Mouse (Mus musculus): ENCODE measurements around the gene Srsf4. TPM values are rescaled to one million over a fixed set of nuclear protein-coding genes. Genes with fewer than 3 reads are reported as not detected.

Gene Srsf4
- polyA plus RNA-seq, 1 experiment from 2014 or later = 117 TPM

DNA sequence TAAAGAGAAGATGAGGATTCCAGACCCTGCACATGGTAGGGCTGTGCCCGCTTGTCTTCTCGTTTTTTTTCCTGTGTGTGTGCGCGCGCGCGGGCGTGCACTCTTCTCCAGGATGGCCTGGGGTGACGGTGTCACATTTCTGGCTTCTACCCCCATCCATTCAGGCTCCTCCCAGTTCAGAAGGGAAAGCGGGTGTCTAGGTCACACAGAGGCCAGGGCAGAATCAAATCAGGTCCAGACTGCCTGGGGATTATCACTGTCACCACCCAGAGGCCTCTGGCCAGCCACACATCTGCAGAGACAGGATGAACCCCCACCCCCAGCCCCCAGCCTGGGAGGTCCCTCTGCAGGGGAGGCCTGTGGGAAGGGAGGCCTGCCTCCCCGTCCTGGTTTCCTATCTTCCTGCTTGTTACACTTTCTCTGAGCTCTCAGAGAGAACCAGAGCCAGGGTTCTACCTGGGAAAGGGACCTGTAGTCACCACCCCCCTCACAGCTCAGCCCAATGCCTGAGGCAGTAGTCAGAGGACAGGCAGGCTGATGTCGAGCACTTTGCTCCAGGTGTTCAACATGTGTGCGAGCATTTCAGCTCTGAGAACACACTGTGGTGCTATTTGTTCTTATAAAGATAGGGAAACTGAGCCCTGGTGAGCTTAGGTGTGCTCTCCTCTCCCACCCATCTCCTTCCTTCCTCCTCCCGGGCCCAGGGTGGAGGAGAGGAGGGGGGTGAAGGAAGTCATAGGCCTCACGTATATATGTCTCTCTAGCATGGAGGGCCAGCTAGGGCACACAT lies 45.5 kb downstream of the Srsf4 start:
- Histone ChIP-seq H3K27me3 (peaks cover 93% of the 10 kb centered on the region), H3K4me3 (no peak overlapping the region), H3K9me3 (no peaks in the 10 kb centered on the region), H3K4me2 (peak overlapping the region; percentile 12; the same call in 1 of the 2 replicates), H3K27ac (no peak overlapping the region), H3K36me3 (no peaks in the 10 kb centered on the region), H3K9ac (no peak overlapping the region), H3K4me1 (peaks cover 60% of the 10 kb centered on the region)
- 12% methylated on average over 15 of the region's 15 CpGs for WGBS
- ATAC-seq (ENCODE audit: borderline replicate concordance, extremely low read depth, low FRiP score, low TSS enrichment) = peak; percentile 25; the same call in 1 of the 2 replicates

DNA sequence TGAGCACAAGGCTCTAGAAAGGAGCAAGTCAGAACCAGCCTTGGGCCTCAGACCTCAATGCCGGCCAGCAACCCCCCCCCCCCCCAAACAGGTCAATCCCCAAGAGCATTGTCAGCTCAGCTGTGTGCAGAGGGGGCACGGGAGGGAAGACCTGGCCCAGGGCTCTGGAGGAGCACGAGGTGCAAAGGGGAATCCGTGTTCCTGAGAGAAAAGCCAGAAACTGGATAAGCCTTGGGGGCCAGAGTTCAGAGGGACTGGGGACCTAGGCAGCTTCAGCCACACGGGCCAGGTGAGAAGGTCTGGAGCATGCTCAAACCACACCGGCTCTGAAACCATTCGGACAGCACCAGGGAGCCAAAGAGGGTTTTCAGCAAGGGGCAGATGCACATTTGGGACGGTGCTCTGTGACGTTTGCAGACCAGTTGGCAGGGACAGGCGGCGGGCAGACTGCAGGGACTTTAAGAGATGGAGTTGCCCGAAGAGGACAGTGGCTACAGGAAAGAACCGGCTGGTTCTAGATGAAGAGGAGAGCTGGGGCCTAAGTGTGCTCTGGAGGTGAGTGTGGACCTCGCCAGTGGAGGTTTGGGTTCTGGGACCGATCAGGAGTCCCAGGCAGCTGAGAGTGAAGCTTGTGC lies 46.2 kb downstream of the Srsf4 start:
- peak overlapping the region; percentile 78 for H3K27ac ChIP-seq
- H3K36me3 ChIP-seq = no peaks in the 10 kb centered on the region; the same call in 1 of the 2 replicates
- no peak for ATAC-seq (ENCODE audit: borderline replicate concordance, extremely low read depth, low FRiP score, low TSS enrichment)
- 19% methylated on average over 15 of the region's 15 CpGs for WGBS
- peaks cover 87% of the 10 kb centered on the region for H3K27me3 ChIP-seq
- H3K4me2 ChIP-seq = peak overlapping the region; percentile 89
- no peaks in the 10 kb centered on the region for H3K9me3 ChIP-seq
- H3K4me1 ChIP-seq = peaks cover 55% of the 10 kb centered on the region
- H3K9ac ChIP-seq = no peak overlapping the region
- H3K4me3 ChIP-seq = peak overlapping the region; percentile 65

GRCm38 (mm10) chr4:131920141-131920594 lies 46.8 kb downstream of the Srsf4 start:
- Histone ChIP-seq H3K4me2 (peak overlapping the region; percentile 89), H3K27me3 (peaks cover 83% of the 10 kb centered on the region), H3K9me3 (no peaks in the 10 kb centered on the region), H3K36me3 (peaks cover 5% of the 10 kb centered on the region), H3K4me1 (peaks cover 50% of the 10 kb centered on the region), H3K27ac (peak overlapping the region; percentile 78), H3K4me3 (peak overlapping the region; percentile 65), H3K9ac (peak overlapping the region; percentile 64)
- under 1% methylated on average over 51 of the region's 51 CpGs for WGBS
- peak; percentile 1; the same call in 1 of the 2 replicates for ATAC-seq (ENCODE audit: borderline replicate concordance, extremely low read depth, low FRiP score, low TSS enrichment)

- H3K9ac ChIP-seq = peak overlapping the region; percentile 64
- peak; percentile 32; the same call in 1 of the 2 replicates for ATAC-seq (ENCODE audit: borderline replicate concordance, extremely low read depth, low FRiP score, low TSS enrichment)
- H3K4me1 ChIP-seq = peaks cover 47% of the 10 kb centered on the region
- peak overlapping the region; percentile 78 for H3K27ac ChIP-seq
- H3K4me2 ChIP-seq = peak overlapping the region; percentile 89
- H3K36me3 ChIP-seq = peaks cover 8% of the 10 kb centered on the region
- H3K4me3 ChIP-seq = peak overlapping the region; percentile 65
- WGBS = under 1% methylated on average over 55 of the region's 76 CpGs
- peaks cover 77% of the 10 kb centered on the region for H3K27me3 ChIP-seq
- H3K9me3 ChIP-seq = no peaks in the 10 kb centered on the region
Observed at GRCm38 (mm10) chr4:131920595-131921351, 47.4 kb downstream of the Srsf4 start.

- Histone ChIP-seq H3K4me3 (peak within 1 kb of the TSS; percentile 65), H3K4me2 (peak within 1 kb of the TSS; percentile 89), H3K27me3 (peaks cover 68% of the 10 kb centered on the region), H3K9ac (peak within 1 kb of the TSS; percentile 64), H3K4me1 (peaks cover 47% of the 10 kb centered on the region), H3K36me3 (peaks cover 11% of the 10 kb centered on the region), H3K27ac (peak within 1 kb of the TSS; percentile 78), H3K9me3 (no peaks in the 10 kb centered on the region)
- 1% methylated on average over 104 of the region's 130 CpGs for WGBS
- ATAC-seq (ENCODE audit: borderline replicate concordance, extremely low read depth, low FRiP score, low TSS enrichment) = no peak
Observed at GRCm38 (mm10) chr4:131921461-131922346, 48.3 kb downstream of the Srsf4 start, which contains the start of gene Tmem200b. Gene Tmem200b (plus strand): TSS chr4:131921771.

DNA sequence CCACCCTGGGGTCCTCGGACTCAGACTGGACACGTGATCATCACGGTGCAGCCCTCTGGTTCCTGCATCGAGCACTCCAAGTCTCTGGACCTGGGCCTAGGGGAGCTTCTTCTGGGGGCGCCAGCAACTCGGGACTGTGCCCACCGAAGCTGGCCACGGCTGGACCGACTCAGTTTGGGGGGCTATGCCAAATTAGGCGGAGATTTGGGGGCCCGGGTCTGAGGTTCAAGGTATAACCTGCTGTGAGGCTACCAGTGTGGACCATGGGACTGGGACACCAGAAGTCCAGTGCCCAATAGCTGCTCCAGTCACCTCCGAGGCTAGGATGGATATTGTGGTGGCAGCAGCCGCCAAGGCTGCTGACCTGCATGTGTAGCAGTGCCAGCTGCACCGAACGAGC lies 49.0 kb downstream of the Srsf4 start:
- no peak for ATAC-seq (ENCODE audit: borderline replicate concordance, extremely low read depth, low FRiP score, low TSS enrichment)
- WGBS = 58% methylated on average over 15 of the region's 15 CpGs
- Histone ChIP-seq H3K9me3 (no peaks in the 10 kb centered on the region), H3K4me2 (peak overlapping the region; percentile 89), H3K36me3 (peaks cover 12% of the 10 kb centered on the region), H3K4me1 (peaks cover 47% of the 10 kb centered on the region), H3K27me3 (peaks cover 61% of the 10 kb centered on the region), H3K27ac (no peak overlapping the region), H3K4me3 (peak overlapping the region; percentile 65), H3K9ac (no peak overlapping the region)

DNA sequence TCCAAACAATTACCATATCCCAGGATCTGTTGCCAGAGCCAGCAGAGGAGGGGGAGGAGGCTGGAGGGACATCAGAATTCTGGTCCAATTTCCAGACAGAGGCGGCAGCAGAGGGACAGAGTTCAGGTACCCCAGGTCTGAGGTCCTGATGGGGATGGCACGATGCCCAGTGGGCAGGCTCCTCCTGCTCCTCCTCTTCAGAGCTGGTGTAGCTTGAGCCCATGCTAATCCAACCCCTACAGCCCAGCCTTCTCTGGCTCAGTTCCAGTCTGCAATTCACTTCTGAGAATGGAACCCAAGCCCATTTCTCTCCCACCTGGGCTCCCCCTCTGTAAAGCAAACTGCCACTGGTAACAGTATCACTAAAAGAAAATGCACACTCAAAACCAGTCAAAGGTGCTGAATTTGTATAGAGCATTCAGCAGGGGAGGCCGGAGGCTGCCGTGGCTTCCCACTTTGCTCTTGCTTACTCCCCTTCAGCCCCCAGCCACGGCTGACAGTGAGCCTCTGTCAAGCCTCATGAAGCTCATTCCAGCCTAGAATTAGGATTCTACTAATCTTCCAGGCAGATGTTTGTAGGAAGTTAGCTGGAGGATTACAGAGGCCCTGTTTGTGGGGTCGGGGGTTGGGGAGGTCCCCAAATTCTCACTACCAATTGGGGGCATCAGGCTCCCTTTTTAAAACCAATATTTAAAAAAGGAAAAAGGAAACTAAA lies 50.8 kb downstream of the Srsf4 start:
- no peak overlapping the region for H3K9ac ChIP-seq
- H3K4me2 ChIP-seq = no peak overlapping the region
- peaks cover 38% of the 10 kb centered on the region for H3K4me1 ChIP-seq
- H3K27me3 ChIP-seq = peaks cover 44% of the 10 kb centered on the region
- H3K36me3 ChIP-seq = peaks cover 20% of the 10 kb centered on the region
- WGBS = 55% methylated on average over 6 of the region's 6 CpGs
- H3K9me3 ChIP-seq = no peaks in the 10 kb centered on the region
- no peak overlapping the region for H3K4me3 ChIP-seq
- no peak for ATAC-seq (ENCODE audit: borderline replicate concordance, extremely low read depth, low FRiP score, low TSS enrichment)
- H3K27ac ChIP-seq = no peak overlapping the region

DNA sequence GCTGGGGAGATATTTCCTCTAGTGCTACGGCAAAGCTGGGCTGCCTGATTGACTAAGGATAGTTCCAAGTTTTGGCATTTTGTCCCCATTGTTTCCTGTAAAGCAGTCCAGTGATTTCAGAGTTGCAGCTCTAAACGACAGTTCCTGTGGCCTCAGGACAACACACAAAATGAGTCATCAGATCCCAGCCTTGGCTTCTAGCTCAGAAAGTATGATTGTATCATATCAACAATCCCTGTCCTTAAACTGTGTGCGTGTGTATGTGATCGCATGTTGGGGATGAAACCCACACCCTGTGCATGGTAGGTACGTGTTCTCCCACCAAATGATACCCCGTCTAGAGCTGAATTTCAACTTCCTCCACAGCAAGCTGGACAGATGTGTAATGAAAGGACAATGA lies 55.7 kb downstream of the Srsf4 start:
- Histone ChIP-seq H3K4me2 (no peak overlapping the region), H3K36me3 (peaks cover 46% of the 10 kb centered on the region), H3K27me3 (no peaks in the 10 kb centered on the region), H3K4me1 (no peaks in the 10 kb centered on the region; the same call in 1 of the 2 replicates), H3K4me3 (no peak overlapping the region), H3K9ac (no peak overlapping the region), H3K9me3 (no peaks in the 10 kb centered on the region), H3K27ac (no peak overlapping the region)
- ATAC-seq (ENCODE audit: borderline replicate concordance, extremely low read depth, low FRiP score, low TSS enrichment) = no peak
- 85% methylated on average over 6 of the region's 6 CpGs for WGBS

GRCm38 (mm10) chr4:131939459-131939858 lies 66.0 kb downstream of the Srsf4 start:
- no peak overlapping the region for H3K4me3 ChIP-seq
- H3K36me3 ChIP-seq = peaks cover under 1% of the 10 kb centered on the region; the same call in 1 of the 2 replicates
- H3K4me1 ChIP-seq = no peaks in the 10 kb centered on the region
- WGBS = 78% methylated on average over 2 of the region's 2 CpGs
- ATAC-seq (ENCODE audit: borderline replicate concordance, extremely low read depth, low FRiP score, low TSS enrichment) = no peak
- no peaks in the 10 kb centered on the region for H3K9me3 ChIP-seq
- H3K4me2 ChIP-seq = no peak overlapping the region
- H3K9ac ChIP-seq = no peak overlapping the region
- no peak overlapping the region for H3K27ac ChIP-seq
- H3K27me3 ChIP-seq = no peaks in the 10 kb centered on the region

- Histone ChIP-seq H3K4me3 (no peak overlapping the region), H3K9me3 (no peaks in the 10 kb centered on the region), H3K36me3 (no peaks in the 10 kb centered on the region; the same call in 1 of the 2 replicates), H3K4me1 (peaks cover 5% of the 10 kb centered on the region; the same call in 1 of the 2 replicates), H3K27ac (no peak overlapping the region), H3K27me3 (no peaks in the 10 kb centered on the region), H3K9ac (no peak overlapping the region), H3K4me2 (no peak overlapping the region)
- WGBS = 92% methylated on average over 4 of the region's 4 CpGs
- ATAC-seq (ENCODE audit: borderline replicate concordance, extremely low read depth, low FRiP score, low TSS enrichment) = no peak
Observed at GRCm38 (mm10) chr4:131940846-131941245, 67.4 kb downstream of the Srsf4 start.
